Mouse (Mus musculus) heart, postnatal 10 days (tissue): ENCODE data around the gene Sass6. TPM values are rescaled to one million over a fixed set of nuclear protein-coding genes. Genes with fewer than 3 reads are reported as not detected.
A peak's percentile ranks its signal among the peaks of the same experiment; 100 is the strongest.
"Not testable (repeated sequence)": the region's sequence is repeated elsewhere in the genome, so short reads cannot be mapped to it uniquely, and the experiment has no call there.

Source experiments
- DNase-seq, 2 experiments: peaks; one replicate each; pipeline ENCODE4 v3.0.0; 2021
- intact Hi-C: fragments of 180-260 bp; cut with DNase I; formaldehyde crosslinking; loops from one replicate; pipeline ENCODE4 v1.15.1; 2025
- total RNA-seq, 2 experiments: library from RNA; stranded (reverse); gene quantifications; 2 replicates each; pipeline ENCODE4 v1.2.3; 2021

Sass6 gene
- 1 to 10 TPM; 4.7 to 4.9 TPM for total RNA-seq

GRCm38 (mm10) chr3:116594728-116595602, at the start of gene Sass6:
Sass6 (plus strand) TSS chr3:116594982.
- intact Hi-C loops, result loop anchor here (1.0 to 10.0 kb wide), 5 partner anchors 67 to 263 kb away; partner anchors contain the start of genes Mfsd14a and Rtca
- DNase-seq, result peak; percentile 99 to 100

- no peak for DNase-seq
- intact Hi-C loops, result no loop called here
These were observed 47.4 kb upstream of the Sass6 start for GRCm38 (mm10) chr3:116547430-116547829.

GRCm38 (mm10) chr3:116551362-116551761, 43.4 kb upstream of the Sass6 start:
- intact Hi-C loops, result no loop called here
- no peak for DNase-seq

- peak in 1 of 2 experiments; percentile 25 for DNase-seq
- intact Hi-C loops, result not testable (repeated sequence)
These were observed 33.5 kb upstream of the Sass6 start for GRCm38 (mm10) chr3:116561315-116561714.

- intact Hi-C loops, result no loop called here
- DNase-seq, result peak; percentile 61
These were observed 32.2 kb upstream of the Sass6 start, which contains the start of gene Lrrc39 for GRCm38 (mm10) chr3:116562408-116563094. Lrrc39 (plus strand) TSS chr3:116562973.

GRCm38 (mm10) chr3:116563095-116563492, 31.7 kb upstream of the Sass6 start:
- intact Hi-C loops, result no loop called here
- no peak for DNase-seq

GRCm38 (mm10) chr3:116570628-116571027, 24.2 kb upstream of the Sass6 start:
- DNase-seq, result no peak
- intact Hi-C loops, result no loop called here

GRCm38 (mm10) chr3:116577286-116577685, 17.5 kb upstream of the Sass6 start:
- peak in 1 of 2 experiments; percentile 21 for DNase-seq
- intact Hi-C loops, result loop anchor here (2.0 to 5.0 kb wide), 2 partner anchors 68 to 245 kb away; partner anchors contain the start of gene Rtca

GRCm38 (mm10) chr3:116582201-116582600, 12.6 kb upstream of the Sass6 start:
- no peak for DNase-seq
- intact Hi-C loops, result no loop called here

- DNase-seq, result no peak
- intact Hi-C loops, result loop anchor here (2.0 to 10.0 kb wide), 4 partner anchors 87 to 262 kb away; partner anchors contain the start of gene Rtca
These were observed 580 bp upstream of the Sass6 start for GRCm38 (mm10) chr3:116594076-116594727.

- no peak for DNase-seq
- intact Hi-C loops, result loop anchor here (1.0 to 10.0 kb wide), 3 partner anchors 67 to 239 kb away; partner anchors contain the start of gene Mfsd14a
These were observed 815 bp downstream of the Sass6 start for GRCm38 (mm10) chr3:116595603-116595991.

- intact Hi-C loops, result loop anchor here (10.0 kb wide), 1 partner anchor 235 kb away; no protein-coding TSS in a partner anchor
- no peak for DNase-seq
These were observed 4.9 kb downstream of the Sass6 start for GRCm38 (mm10) chr3:116599705-116600104.

GRCm38 (mm10) chr3:116601005-116601404, 6.2 kb downstream of the Sass6 start:
- no peak for DNase-seq
- intact Hi-C loops, result no loop called here

- intact Hi-C loops, result no loop called here
- no peak for DNase-seq
These were observed 7.0 kb downstream of the Sass6 start for GRCm38 (mm10) chr3:116601781-116602180.

- DNase-seq, result no peak
These were observed 9.8 kb downstream of the Sass6 start for GRCm38 (mm10) chr3:116604570-116604969.

GRCm38 (mm10) chr3:116614295-116614892, 19.6 kb downstream of the Sass6 start, which contains the start of gene Trmt13:
Trmt13 (minus strand) TSS chr3:116614587.
- intact Hi-C loops, result no loop called here
- no peak for DNase-seq

More at GRCm38 (mm10) chr3:116604570-116604969, 9.8 kb downstream of the Sass6 start:
- intact Hi-C loops, result no loop called here

- intact Hi-C loops, result no loop called here
- DNase-seq, result no peak
These were observed 20.7 kb downstream of the Sass6 start for GRCm38 (mm10) chr3:116615318-116616068.

- intact Hi-C loops, result no loop called here
- no peak for DNase-seq
These were observed 24.1 kb downstream of the Sass6 start for GRCm38 (mm10) chr3:116618855-116619254.

GRCm38 (mm10) chr3:116620636-116621370, 26.0 kb downstream of the Sass6 start:
- intact Hi-C loops, result no loop called here
- DNase-seq, result no peak
